Mouse (Mus musculus): ENCODE results near the gene Morc3.
A peak's percentile ranks its signal among the peaks of the same experiment; 100 is the strongest.
"Not testable (repeated sequence)": the region's sequence is repeated elsewhere in the genome, so short reads cannot be mapped to it uniquely, and the experiment has no call there.

Morc3 gene

GRCm38 (mm10) chr16:93819325-93819696, 12.6 kb upstream of the Morc3 start:
- no peak for DNase-seq (ENCODE audit: low spot score)

GRCm38 (mm10) chr16:93820040-93820439, 11.9 kb upstream of the Morc3 start:
- no peak for DNase-seq (ENCODE audit: low spot score)

GRCm38 (mm10) chr16:93821706-93822105, 10.2 kb upstream of the Morc3 start:
- no peak for DNase-seq (ENCODE audit: low spot score)

- not testable (repeated sequence) for DNase-seq (ENCODE audit: low spot score)
These were observed 9.3 kb upstream of the Morc3 start for GRCm38 (mm10) chr16:93822433-93823225.

- no peak for DNase-seq (ENCODE audit: low spot score)
These were observed 7.1 kb upstream of the Morc3 start for GRCm38 (mm10) chr16:93824799-93825198.

GRCm38 (mm10) chr16:93825463-93825862, 6.5 kb upstream of the Morc3 start:
- no peak for DNase-seq (ENCODE audit: low spot score)

GRCm38 (mm10) chr16:93826054-93826453, 5.9 kb upstream of the Morc3 start:
- DNase-seq (ENCODE audit: low spot score): no peak

GRCm38 (mm10) chr16:93826478-93826877, 5.4 kb upstream of the Morc3 start:
- not testable (repeated sequence) for DNase-seq (ENCODE audit: low spot score)

- DNase-seq (ENCODE audit: low spot score): no peak
These were observed 5.0 kb upstream of the Morc3 start for GRCm38 (mm10) chr16:93826909-93827308.

- no peak for DNase-seq (ENCODE audit: low spot score)
These were observed 2.4 kb upstream of the Morc3 start for GRCm38 (mm10) chr16:93829526-93829925.

- DNase-seq (ENCODE audit: low spot score): no peak
These were observed 1.9 kb upstream of the Morc3 start for GRCm38 (mm10) chr16:93830071-93830470.

GRCm38 (mm10) chr16:93830916-93831315, 1.0 kb upstream of the Morc3 start:
- DNase-seq (ENCODE audit: low spot score): no peak

- DNase-seq (ENCODE audit: low spot score): peak; percentile 47
These were observed 743 bp downstream of the Morc3 start for GRCm38 (mm10) chr16:93832451-93833276.

GRCm38 (mm10) chr16:93833551-93833950, 1.6 kb downstream of the Morc3 start:
- DNase-seq (ENCODE audit: low spot score): no peak

GRCm38 (mm10) chr16:93834076-93834475, 2.2 kb downstream of the Morc3 start:
- no peak for DNase-seq (ENCODE audit: low spot score)

GRCm38 (mm10) chr16:93839049-93839448, 7.1 kb downstream of the Morc3 start:
- no peak for DNase-seq (ENCODE audit: low spot score)

GRCm38 (mm10) chr16:93850527-93850926, 18.6 kb downstream of the Morc3 start:
- DNase-seq (ENCODE audit: low spot score): no peak

GRCm38 (mm10) chr16:93859967-93860366, 28.0 kb downstream of the Morc3 start:
- no peak for DNase-seq (ENCODE audit: low spot score)

- no peak for DNase-seq (ENCODE audit: low spot score)
These were observed 28.8 kb downstream of the Morc3 start for GRCm38 (mm10) chr16:93860686-93861085.

- no peak for DNase-seq (ENCODE audit: low spot score)
These were observed 42.9 kb downstream of the Morc3 start for GRCm38 (mm10) chr16:93874841-93875240.

GRCm38 (mm10) chr16:93877612-93878380, 45.9 kb downstream of the Morc3 start:
- DNase-seq (ENCODE audit: low spot score): no peak

- peak; percentile 97 for DNase-seq (ENCODE audit: low spot score)
These were observed 51.6 kb downstream of the Morc3 start, which contains the start of gene Chaf1b for GRCm38 (mm10) chr16:93883423-93884085. Gene Chaf1b, plus strand, starts transcription at chr16:93883901.
